Mouse (Mus musculus) forebrain, embryonic 11.5 days (tissue): ENCODE measurements around the gene Esf1. TPM values are rescaled to one million over a fixed set of nuclear protein-coding genes. Genes with fewer than 3 reads are reported as not detected.
"Not testable (repeated sequence)": the region's sequence is repeated elsewhere in the genome, so short reads cannot be mapped to it uniquely, and the experiment has no call there.

Experiments used
- ATAC-seq: fragments of 200-750 bp; cut with Nextera tagmentation; replicated peaks from 2 replicates; pipeline ENCODE4 v1.8.0; 2017; ENCODE audit warnings: moderate TSS enrichment; ENCODE audit not compliant: low FRiP score
- DNase-seq: peaks from one replicate; pipeline ENCODE4 v3.0.0-alpha.2; 2017; ENCODE audit warnings: low spot score
- H3K27ac ChIP-seq: fragments of 300-500 bp; sonication (generic); 2 replicates; pipeline ENCODE4 v1.5.1; 2014; ENCODE audit warnings: low read depth, low read length
- H3K27me3 ChIP-seq: fragments of 300-500 bp; sonication (generic); 2 replicates; pipeline ENCODE4 v1.6.1; 2014; ENCODE audit warnings: mild to moderate bottlenecking, low read length, mixed read lengths; ENCODE audit not compliant: control insufficient read depth, insufficient read depth
- H3K36me3 ChIP-seq: fragments of 300-500 bp; sonication (generic); 2 replicates; pipeline ENCODE4 v1.6.1; 2014; ENCODE audit warnings: mild to moderate bottlenecking, low read length, moderate library complexity, mixed read lengths; ENCODE audit not compliant: control insufficient read depth, insufficient read depth
- H3K4me1 ChIP-seq: fragments of 300-500 bp; sonication (generic); replicated peaks from 2 replicates; pipeline ENCODE4 v1.6.1; 2014; ENCODE audit warnings: low read length, mixed read lengths; ENCODE audit not compliant: control insufficient read depth, insufficient read depth
- H3K4me2 ChIP-seq: fragments of 300-500 bp; sonication (generic); 2 replicates; pipeline ENCODE4 v1.6.1; 2014; ENCODE audit warnings: low read depth, mild to moderate bottlenecking, low read length, moderate library complexity, mixed read lengths; ENCODE audit not compliant: severe bottlenecking
- H3K4me3 ChIP-seq: fragments of 300-500 bp; sonication (generic); 2 replicates; pipeline ENCODE4 v1.5.1; 2014; ENCODE audit warnings: low read depth, low read length
- H3K9ac ChIP-seq: fragments of 300-500 bp; sonication (generic); 2 replicates; pipeline ENCODE4 v1.6.1; 2014; ENCODE audit warnings: low read length
- H3K9me3 ChIP-seq: fragments of 300-500 bp; sonication (generic); 2 replicates; pipeline ENCODE4 v1.6.1; 2016; ENCODE audit warnings: low read length, mixed read lengths; ENCODE audit not compliant: control insufficient read depth
- WGBS: fragments of 180-500 bp; shearing (Covaris S2); extraction: QIAGEN DNeasy Blood & Tissue Kit; methylation state at CpG from one replicate; pipeline ENCODE4 v1.1.7; 2014; 5-methylcytosine and 5-hydroxymethylcytosine counted together
- polyA plus RNA-seq: library from polyadenylated mRNA; unstranded; fragments of >200 nt; fragmentation: Nextera tagmentation; extraction: Ambion mirVana; gene quantifications from 2 replicates; pipeline ENCODE4 v1.2.1, GENCODE M21; 2014

Gene Esf1
- polyA plus RNA-seq: 27.6 and 34.8 TPM in 2 replicates

- DNase-seq (peak; percentile 93), ATAC-seq (peak; percentile 98)
- Histone ChIP-seq H3K9ac (peak within 1 kb of the TSS; percentile 86), H3K4me1 (peaks cover 3% of the 10 kb centered on the region; the same call in 1 of the 2 replicates), H3K4me2 (peak within 1 kb of the TSS; percentile 77), H3K9me3 (no peaks in the 10 kb centered on the region), H3K4me3 (peak within 1 kb of the TSS; percentile 85), H3K36me3 (no peaks in the 10 kb centered on the region), H3K27ac (no peak within 1 kb of the TSS), H3K27me3 (no peaks in the 10 kb centered on the region)
- WGBS: under 1% methylated on average over 43 of the region's 43 CpGs
Measured at GRCm38 (mm10) chr2:140170127-140170802, at the start of gene Esf1, which contains the start of gene Ndufaf5. TSS of gene Esf1 (minus strand) at chr2:140170564. TSS of gene Ndufaf5 (plus strand) at chr2:140170649.

GRCm38 (mm10) chr2:140215965-140216364, 45.6 kb upstream of the Esf1 start:
- Histone ChIP-seq H3K4me1 (no peaks in the 10 kb centered on the region), H3K9me3 (no peaks in the 10 kb centered on the region), H3K9ac (no peak overlapping the region), H3K4me3 (no peak overlapping the region), H3K27ac (no peak overlapping the region), H3K27me3 (no peaks in the 10 kb centered on the region), H3K4me2 (no peak overlapping the region), H3K36me3 (no peaks in the 10 kb centered on the region)
- DNase-seq (no peak), ATAC-seq (no peak)
- WGBS: 83% methylated on average over 1 of the region's 1 CpGs

- Histone ChIP-seq H3K27ac (no peak overlapping the region), H3K9me3 (no peaks in the 10 kb centered on the region), H3K36me3 (no peaks in the 10 kb centered on the region), H3K4me2 (no peak overlapping the region), H3K4me3 (no peak overlapping the region), H3K27me3 (no peaks in the 10 kb centered on the region), H3K9ac (no peak overlapping the region), H3K4me1 (no peaks in the 10 kb centered on the region)
- DNase-seq (no peak), ATAC-seq (no peak)
- WGBS: 77% methylated on average over 2 of the region's 2 CpGs
Measured at GRCm38 (mm10) chr2:140215415-140215814, 45.1 kb upstream of the Esf1 start.

GRCm38 (mm10) chr2:140214519-140215027, 44.2 kb upstream of the Esf1 start:
- H3K9ac ChIP-seq: no peak overlapping the region
- no peak overlapping the region for H3K4me3 ChIP-seq
- WGBS: 94% methylated on average over 4 of the region's 4 CpGs
- no peaks in the 10 kb centered on the region for H3K27me3 ChIP-seq
- H3K4me1 ChIP-seq: no peaks in the 10 kb centered on the region
- no peaks in the 10 kb centered on the region for H3K9me3 ChIP-seq
- no peak for ATAC-seq
- no peak for DNase-seq
- H3K4me2 ChIP-seq: no peak overlapping the region
- H3K27ac ChIP-seq: no peak overlapping the region
- no peaks in the 10 kb centered on the region for H3K36me3 ChIP-seq

GRCm38 (mm10) chr2:140203756-140204155, 33.4 kb upstream of the Esf1 start:
- H3K4me1 ChIP-seq: no peaks in the 10 kb centered on the region
- WGBS: 96% methylated on average over 7 of the region's 7 CpGs

GRCm38 (mm10) chr2:140202573-140202972, 32.2 kb upstream of the Esf1 start:
- Histone ChIP-seq H3K27me3 (no peaks in the 10 kb centered on the region), H3K4me2 (no peak overlapping the region), H3K4me1 (no peaks in the 10 kb centered on the region), H3K36me3 (no peaks in the 10 kb centered on the region; the same call in 1 of the 2 replicates), H3K9ac (no peak overlapping the region), H3K9me3 (no peaks in the 10 kb centered on the region), H3K27ac (no peak overlapping the region), H3K4me3 (no peak overlapping the region)
- 93% methylated on average over 5 of the region's 5 CpGs for WGBS
- DNase-seq (no peak), ATAC-seq (no peak)

More at GRCm38 (mm10) chr2:140203756-140204155, 33.4 kb upstream of the Esf1 start:
- Histone ChIP-seq H3K27me3 (no peaks in the 10 kb centered on the region), H3K36me3 (no peaks in the 10 kb centered on the region; the same call in 1 of the 2 replicates), H3K9me3 (no peaks in the 10 kb centered on the region), H3K4me2 (no peak overlapping the region), H3K4me3 (no peak overlapping the region), H3K9ac (no peak overlapping the region), H3K27ac (no peak overlapping the region)
- ATAC-seq (no peak), DNase-seq (no peak)

GRCm38 (mm10) chr2:140200713-140201112, 30.3 kb upstream of the Esf1 start:
- Histone ChIP-seq H3K27ac (no peak overlapping the region), H3K4me2 (no peak overlapping the region), H3K9me3 (no peaks in the 10 kb centered on the region), H3K36me3 (no peaks in the 10 kb centered on the region; the same call in 1 of the 2 replicates), H3K4me3 (no peak overlapping the region), H3K4me1 (no peaks in the 10 kb centered on the region), H3K27me3 (no peaks in the 10 kb centered on the region), H3K9ac (no peak overlapping the region)
- 91% methylated on average over 2 of the region's 2 CpGs for WGBS
- DNase-seq (no peak), ATAC-seq (no peak)

- WGBS: 93% methylated on average over 3 of the region's 3 CpGs
Measured at GRCm38 (mm10) chr2:140185685-140186210, 15.4 kb upstream of the Esf1 start.

More at GRCm38 (mm10) chr2:140185685-140186210, 15.4 kb upstream of the Esf1 start:
- not testable (repeated sequence) for H3K4me3 ChIP-seq, H3K9me3 ChIP-seq, H3K27ac ChIP-seq, H3K9ac ChIP-seq, H3K4me2 ChIP-seq, H3K4me1 ChIP-seq, DNase-seq, H3K27me3 ChIP-seq, ATAC-seq, H3K36me3 ChIP-seq
